Mouse (Mus musculus) forebrain, embryonic 10.5 days (tissue): ENCODE results near the gene Ppm1f. TPM values are rescaled to one million over a fixed set of nuclear protein-coding genes. Genes with fewer than 3 reads are reported as not detected.

Experiments
- DNase-seq: peaks from one replicate; pipeline ENCODE4 v3.0.0-alpha.2; 2017; ENCODE audit warnings: low spot score; ENCODE audit errors: extremely low spot score
- H3K27ac ChIP-seq: fragments of 300-500 bp; sonication (generic); 2 replicates; pipeline ENCODE4 v1.5.1; 2016; ENCODE audit warnings: mild to moderate bottlenecking
- H3K27me3 ChIP-seq: fragments of 300-500 bp; sonication (generic); 2 replicates; pipeline ENCODE4 v1.6.1; 2016; ENCODE audit warnings: mild to moderate bottlenecking; ENCODE audit not compliant: poor library complexity, severe bottlenecking
- H3K36me3 ChIP-seq: fragments of 300-500 bp; sonication (generic); replicated peaks from 2 replicates; pipeline ENCODE4 v1.6.1; 2016; ENCODE audit warnings: mild to moderate bottlenecking, moderate library complexity
- H3K4me1 ChIP-seq: fragments of 300-500 bp; sonication (generic); 2 replicates; pipeline ENCODE4 v1.6.1; 2016
- H3K4me3 ChIP-seq: fragments of 300-500 bp; sonication (generic); 2 replicates; pipeline ENCODE4 v1.5.1; 2016; ENCODE audit warnings: mild to moderate bottlenecking, moderate library complexity
- H3K9me3 ChIP-seq: fragments of 300-500 bp; sonication (generic); 2 replicates; pipeline ENCODE4 v1.6.1; 2016; ENCODE audit warnings: mild to moderate bottlenecking, moderate library complexity
- WGBS: fragments of 180-500 bp; shearing (Covaris S2); methylation state at CpG from one replicate; pipeline ENCODE4 v1.1.7; 2016; 5-methylcytosine and 5-hydroxymethylcytosine counted together
- polyA plus RNA-seq: library from polyadenylated mRNA; unstranded; fragments of >200 nt; fragmentation: Nextera tagmentation; extraction: Ambion mirVana; gene quantifications from 2 replicates; pipeline ENCODE4 v1.2.1, GENCODE M21; 2016

The Ppm1f gene
- polyA plus RNA-seq, 1 experiment from 2014 or later: 29.0 TPM

- WGBS: under 1% methylated on average over 49 of the region's 49 CpGs
- Histone ChIP-seq H3K27ac (peak within 1 kb of the TSS; percentile 93), H3K9me3 (peaks cover 2% of the 10 kb centered on the region; the same call in 1 of the 2 replicates), H3K36me3 (peaks cover 13% of the 10 kb centered on the region), H3K4me1 (peaks cover 16% of the 10 kb centered on the region), H3K27me3 (no peaks in the 10 kb centered on the region), H3K4me3 (peak within 1 kb of the TSS; percentile 72)
- peak; percentile 93 for DNase-seq
Observed at GRCm38 (mm10) chr16:16870617-16871331, 25.5 kb upstream of the Ppm1f start, which contains the start of the genes Top3b and Vpreb1. Top3b (plus strand) TSS chr16:16870736. Vpreb1 (minus strand) TSS chr16:16870843.

DNA sequence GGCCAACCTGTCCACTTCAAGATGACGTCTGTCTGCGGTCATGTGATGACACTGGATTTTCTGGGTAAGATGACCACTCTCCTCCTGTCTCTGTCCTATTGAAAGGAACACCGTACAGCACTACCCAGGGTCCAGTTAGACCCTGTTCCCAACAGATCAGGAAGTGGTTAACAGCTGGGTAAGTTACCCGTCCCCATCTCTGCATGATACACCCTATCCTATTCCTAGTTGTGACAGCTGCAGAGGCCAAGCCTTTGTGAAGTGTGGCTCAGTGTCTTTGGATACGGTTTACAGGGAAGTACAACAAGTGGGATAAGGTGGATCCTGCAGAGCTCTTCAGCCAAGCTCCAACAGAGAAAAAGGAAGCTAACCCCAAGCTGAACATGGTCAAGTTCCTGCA lies 17.2 kb upstream of the Ppm1f start:
- Histone ChIP-seq H3K27ac (no peak overlapping the region), H3K4me3 (no peak overlapping the region), H3K9me3 (peaks cover 10% of the 10 kb centered on the region; the same call in 1 of the 2 replicates), H3K27me3 (no peaks in the 10 kb centered on the region), H3K4me1 (no peaks in the 10 kb centered on the region), H3K36me3 (peaks cover 94% of the 10 kb centered on the region)
- WGBS: 91% methylated on average over 5 of the region's 5 CpGs
- DNase-seq: no peak

DNA sequence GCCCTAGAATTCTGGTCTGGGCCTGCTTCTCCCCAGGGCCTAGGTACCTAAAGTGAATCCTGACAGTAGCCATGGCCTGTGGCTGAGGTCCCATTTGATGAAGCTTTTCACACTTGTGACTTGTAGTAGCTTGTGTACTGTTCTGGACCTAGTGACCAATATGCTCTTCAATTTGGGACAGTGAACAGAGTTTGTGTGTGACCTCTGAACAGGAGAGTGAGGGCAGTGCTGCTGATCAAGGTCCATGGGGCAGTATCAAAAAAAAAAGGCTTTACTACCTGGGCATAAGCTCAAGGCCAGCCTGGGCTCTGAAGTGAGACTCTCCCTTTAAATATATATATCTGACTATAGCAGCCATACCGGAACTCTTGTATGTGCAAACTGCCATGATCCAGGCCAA lies 7.9 kb upstream of the Ppm1f start:
- 88% methylated on average over 1 of the region's 1 CpGs for WGBS
- DNase-seq: no peak
- peaks cover 100% of the 10 kb centered on the region for H3K36me3 ChIP-seq

DNA sequence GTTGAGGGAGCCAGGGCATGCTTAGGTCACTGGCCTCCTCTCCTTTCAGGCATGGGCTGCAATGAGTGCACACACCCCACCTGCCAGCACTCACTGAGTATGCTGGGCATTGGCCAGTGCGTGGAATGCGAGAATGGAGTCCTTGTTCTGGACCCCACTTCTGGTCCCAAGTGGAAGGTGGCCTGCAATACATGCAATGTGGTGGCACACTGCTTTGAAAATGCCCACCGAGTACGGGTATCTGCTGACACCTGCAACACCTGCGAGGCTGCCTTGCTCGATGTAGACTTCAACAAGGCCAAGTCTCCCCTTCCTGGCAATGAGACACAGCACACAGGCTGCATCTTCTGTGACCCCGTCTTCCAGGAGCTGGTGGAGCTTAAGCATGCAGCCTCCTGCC lies 3.9 kb upstream of the Ppm1f start:
- Histone ChIP-seq H3K4me1 (peaks cover 15% of the 10 kb centered on the region), H3K27ac (no peak overlapping the region), H3K4me3 (no peak overlapping the region), H3K9me3 (no peaks in the 10 kb centered on the region), H3K27me3 (no peaks in the 10 kb centered on the region), H3K36me3 (peaks cover 66% of the 10 kb centered on the region)
- DNase-seq: no peak
- 90% methylated on average over 7 of the region's 7 CpGs for whole genome bisulfite sequencing

More for the DNA sequence above, 7.9 kb upstream of the Ppm1f start:
- no peaks in the 10 kb centered on the region for H3K27me3 ChIP-seq
- no peaks in the 10 kb centered on the region for H3K9me3 ChIP-seq
- H3K4me3 ChIP-seq: no peak overlapping the region
- no peak overlapping the region for H3K27ac ChIP-seq
- H3K4me1 ChIP-seq: no peaks in the 10 kb centered on the region

GRCm38 (mm10) chr16:16896015-16896381 lies 271 bp upstream of the Ppm1f start:
- peaks cover 30% of the 10 kb centered on the region for H3K36me3 ChIP-seq
- 25% methylated on average over 4 of the region's 4 CpGs for WGBS
- peak overlapping the region; percentile 80 for H3K27ac ChIP-seq
- H3K9me3 ChIP-seq: no peaks in the 10 kb centered on the region
- peaks cover 21% of the 10 kb centered on the region for H3K4me1 ChIP-seq
- H3K27me3 ChIP-seq: no peaks in the 10 kb centered on the region
- DNase-seq: no peak
- H3K4me3 ChIP-seq: peak overlapping the region; percentile 73

DNA sequence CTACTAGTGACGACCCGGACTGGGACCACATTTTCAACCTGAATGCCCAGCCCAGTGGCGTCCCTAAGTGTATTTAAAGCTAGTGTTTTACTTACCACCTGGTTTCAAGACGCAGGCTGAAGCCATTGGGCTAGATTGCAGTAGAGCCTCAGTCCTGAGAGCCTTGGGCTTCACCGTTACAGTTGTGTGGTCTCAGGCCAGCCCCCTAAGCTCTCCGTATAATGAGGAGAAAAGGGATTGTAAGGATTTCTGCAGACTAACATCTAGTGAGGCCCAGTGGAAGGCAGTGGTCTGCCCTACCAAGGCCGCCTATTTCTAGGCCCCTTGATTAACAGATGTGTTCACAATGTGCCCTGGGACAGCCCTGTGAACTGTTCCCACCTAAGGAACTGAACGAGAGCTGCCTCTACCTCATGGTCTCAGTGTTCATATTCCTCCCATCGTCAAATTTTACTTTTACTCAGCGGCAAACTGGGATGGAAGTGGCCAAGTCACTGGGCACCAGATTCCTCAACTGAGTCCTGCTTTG lies 851 bp downstream of the Ppm1f start:
- Histone ChIP-seq H3K4me3 (peak overlapping the region; percentile 73), H3K27me3 (no peaks in the 10 kb centered on the region), H3K27ac (peak overlapping the region; percentile 80), H3K9me3 (no peaks in the 10 kb centered on the region), H3K36me3 (peaks cover 19% of the 10 kb centered on the region), H3K4me1 (peaks cover 21% of the 10 kb centered on the region)
- DNase-seq: no peak
- WGBS: 31% methylated on average over 10 of the region's 10 CpGs

- Histone ChIP-seq H3K36me3 (peaks cover 41% of the 10 kb centered on the region), H3K9me3 (no peaks in the 10 kb centered on the region), H3K27me3 (no peaks in the 10 kb centered on the region), H3K4me1 (peaks cover 7% of the 10 kb centered on the region), H3K4me3 (no peak overlapping the region), H3K27ac (no peak overlapping the region)
- no peak for DNase-seq
- WGBS: 87% methylated on average over 4 of the region's 4 CpGs
Observed at GRCm38 (mm10) chr16:16902329-16902728, 6.1 kb downstream of the Ppm1f start.

DNA sequence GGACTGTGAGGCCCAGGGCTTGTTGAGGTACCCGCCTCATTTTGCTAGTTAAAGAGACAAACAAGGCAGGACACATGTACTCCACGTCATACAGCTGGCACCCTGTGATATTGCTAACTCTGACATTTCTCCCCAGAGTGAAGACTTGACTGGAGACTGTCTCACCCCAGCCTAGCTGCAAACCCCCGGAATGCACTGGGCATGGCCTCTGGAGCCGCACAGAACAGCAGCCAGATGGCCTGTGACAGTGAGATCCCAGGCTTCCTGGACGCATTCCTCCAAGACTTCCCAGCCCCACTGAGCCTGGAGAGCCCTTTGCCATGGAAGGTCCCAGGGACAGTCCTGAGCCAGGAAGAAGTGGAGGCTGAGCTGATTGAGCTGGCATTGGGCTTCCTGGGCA lies 6.9 kb downstream of the Ppm1f start:
- Histone ChIP-seq H3K27ac (no peak overlapping the region), H3K4me3 (no peak overlapping the region), H3K4me1 (no peaks in the 10 kb centered on the region), H3K9me3 (no peaks in the 10 kb centered on the region), H3K36me3 (peaks cover 48% of the 10 kb centered on the region), H3K27me3 (no peaks in the 10 kb centered on the region)
- WGBS: 84% methylated on average over 5 of the region's 5 CpGs
- DNase-seq: no peak

DNA sequence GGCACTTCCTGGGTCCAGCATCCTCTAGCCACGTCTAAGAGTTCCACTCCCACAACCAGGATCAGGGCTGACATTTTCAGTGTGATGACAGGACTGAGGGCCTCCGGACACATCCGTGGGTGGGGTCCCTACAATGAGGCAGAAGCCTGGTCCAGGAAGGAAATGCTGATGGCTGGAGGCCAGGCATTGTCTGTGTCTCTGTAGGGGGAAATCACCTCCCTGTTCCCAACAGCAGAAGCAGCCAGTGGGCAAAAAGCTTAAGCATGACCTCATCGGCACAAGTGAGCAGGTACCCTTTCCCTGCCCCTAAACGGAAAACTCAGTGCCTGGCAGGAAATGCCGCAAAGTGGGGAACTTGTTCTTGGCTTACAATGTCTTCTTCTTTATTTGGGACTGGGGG lies 11.5 kb downstream of the Ppm1f start:
- Histone ChIP-seq H3K9me3 (no peaks in the 10 kb centered on the region), H3K27ac (no peak overlapping the region), H3K4me1 (peaks cover 11% of the 10 kb centered on the region), H3K4me3 (no peak overlapping the region), H3K27me3 (no peaks in the 10 kb centered on the region), H3K36me3 (peaks cover 78% of the 10 kb centered on the region)
- DNase-seq: no peak
- WGBS: 90% methylated on average over 6 of the region's 6 CpGs

GRCm38 (mm10) chr16:16911641-16912597 lies 15.7 kb downstream of the Ppm1f start:
- DNase-seq: peak; percentile 82
- H3K36me3 ChIP-seq: peaks cover 69% of the 10 kb centered on the region
- no peaks in the 10 kb centered on the region for H3K27me3 ChIP-seq
- peak overlapping the region; percentile 91 for H3K27ac ChIP-seq
- 38% methylated on average over 13 of the region's 13 CpGs for WGBS
- H3K4me3 ChIP-seq: no peak overlapping the region
- peaks cover 11% of the 10 kb centered on the region for H3K4me1 ChIP-seq
- H3K9me3 ChIP-seq: no peaks in the 10 kb centered on the region

GRCm38 (mm10) chr16:16913440-16913839 lies 17.2 kb downstream of the Ppm1f start:
- Histone ChIP-seq H3K36me3 (peaks cover 75% of the 10 kb centered on the region), H3K27me3 (no peaks in the 10 kb centered on the region)
- DNase-seq: no peak

GRCm38 (mm10) chr16:16918441-16919117 lies 22.3 kb downstream of the Ppm1f start:
- Histone ChIP-seq H3K27ac (no peak overlapping the region), H3K4me3 (no peak overlapping the region), H3K4me1 (no peaks in the 10 kb centered on the region), H3K27me3 (no peaks in the 10 kb centered on the region), H3K9me3 (no peaks in the 10 kb centered on the region), H3K36me3 (peaks cover 94% of the 10 kb centered on the region)
- no peak for DNase-seq
- 94% methylated on average over 7 of the region's 7 CpGs for WGBS

More at GRCm38 (mm10) chr16:16913440-16913839, 17.2 kb downstream of the Ppm1f start:
- 80% methylated on average over 1 of the region's 1 CpGs for WGBS
- Histone ChIP-seq H3K4me1 (peaks cover 11% of the 10 kb centered on the region), H3K4me3 (no peak overlapping the region), H3K27ac (no peak overlapping the region), H3K9me3 (no peaks in the 10 kb centered on the region)
